Mouse (Mus musculus): ENCODE measurements at regions not wholly inside any gene's neighbourhood (a gene's known extent, or its start where the extent isn't known, plus 50 kb on each side); places are given as distances from the start of the nearest gene placed in this dataset.

DNA sequence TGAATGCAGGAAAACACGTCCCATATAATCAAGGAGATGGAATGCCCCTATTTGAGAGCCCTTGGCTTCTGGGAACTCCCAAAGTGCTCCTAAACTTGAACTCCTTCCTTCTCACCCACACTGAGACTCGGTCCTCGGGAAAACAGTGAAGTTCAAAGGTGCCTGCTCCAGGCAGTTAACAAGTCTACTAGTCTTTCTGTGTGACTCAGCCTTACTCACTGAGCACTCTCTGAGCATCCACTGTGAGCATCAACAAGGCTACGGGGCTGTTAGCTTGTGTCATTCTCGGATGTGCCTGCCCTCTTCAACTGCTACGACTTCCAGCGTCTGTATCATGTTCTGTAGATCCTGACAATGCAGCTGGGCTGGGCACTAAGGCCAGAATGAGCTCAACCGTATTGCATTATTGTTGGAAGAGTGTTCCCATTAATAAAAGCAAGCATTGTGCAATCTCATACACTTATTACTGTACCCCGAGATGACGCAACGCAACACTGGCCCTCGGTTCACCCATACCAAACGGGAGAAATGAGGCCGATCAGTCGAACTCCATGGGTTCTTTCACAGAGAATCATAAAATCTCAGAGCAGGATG is 96.1 kb upstream of the Egr2 start:
- no peak for DNase-seq (ENCODE audit: low spot score in 2 of 2)

DNA sequence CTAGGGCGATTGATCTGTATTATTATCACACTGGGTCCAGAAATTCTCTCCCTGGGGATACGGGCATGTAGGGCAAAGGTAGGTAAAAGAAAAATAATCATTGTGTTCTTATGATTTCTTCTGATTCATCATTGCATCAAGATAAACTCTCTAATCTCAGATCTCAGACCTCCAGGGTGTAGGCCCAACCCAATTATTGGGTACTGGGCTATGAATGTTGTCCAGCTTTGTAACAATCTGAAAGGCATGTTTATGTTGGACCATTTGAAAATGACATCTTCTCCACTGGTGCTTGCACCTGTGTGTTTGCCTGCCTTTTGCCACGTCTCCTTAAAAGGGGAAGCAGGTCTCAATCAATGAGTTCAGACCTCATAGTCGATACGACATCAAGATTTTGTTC is 95.4 kb upstream of the Egr2 start:
- no peak for DNase-seq (ENCODE audit: low spot score in 2 of 2)

DNA sequence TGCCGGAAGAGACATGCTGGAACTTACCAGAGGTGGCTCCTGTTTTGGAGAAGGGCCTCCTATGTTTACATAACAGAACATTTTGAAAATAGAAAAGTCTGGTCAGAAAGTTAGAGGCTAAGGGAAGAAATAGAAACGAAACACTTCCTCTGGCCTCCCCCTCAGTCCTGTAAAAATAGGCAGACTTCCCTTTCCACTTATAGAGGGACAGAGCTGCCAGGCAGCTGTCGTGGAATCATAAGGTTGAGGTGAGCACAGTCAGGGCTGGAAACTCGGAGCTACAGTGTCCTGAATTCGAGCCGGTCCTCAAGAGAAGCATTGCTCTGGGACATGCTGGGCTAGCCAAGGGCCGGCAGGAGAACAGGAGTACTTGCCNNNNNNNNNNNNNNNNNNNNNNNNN is 94.0 kb upstream of the Egr2 start:
- DNase-seq (ENCODE audit: low spot score in 2 of 2): no peak

DNA sequence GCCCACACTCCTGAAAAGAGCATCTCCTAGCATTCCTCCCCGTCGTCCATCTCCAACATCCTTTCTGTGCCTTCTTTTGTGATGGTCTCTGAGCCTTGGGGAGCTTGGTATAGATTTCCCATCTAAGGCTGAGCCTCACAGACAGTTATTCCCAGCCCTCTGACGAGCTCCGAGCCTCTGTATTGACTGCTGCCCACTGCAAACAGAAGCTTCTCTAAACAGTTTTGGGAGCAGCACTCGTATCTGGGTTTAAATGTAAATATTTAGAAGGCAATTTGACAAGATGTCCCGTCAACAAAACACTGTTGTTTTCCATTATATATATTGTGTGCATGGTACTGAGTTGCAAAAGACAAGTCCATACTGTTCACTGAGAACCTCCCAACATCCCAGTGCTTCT is 86.4 kb upstream of the Egr2 start:
- DNase-seq (ENCODE audit: low spot score in 2 of 2): no peak

GRCm38 (mm10) chr10:67454149-67454548 is 81.1 kb upstream of the Egr2 start:
- no peak for DNase-seq (ENCODE audit: low spot score in 2 of 2)

GRCm38 (mm10) chr10:67458447-67459272 is 76.6 kb upstream of the Egr2 start:
- DNase-seq (ENCODE audit: low spot score in 2 of 2): peak in 1 of 2 experiments; percentile 2

DNA sequence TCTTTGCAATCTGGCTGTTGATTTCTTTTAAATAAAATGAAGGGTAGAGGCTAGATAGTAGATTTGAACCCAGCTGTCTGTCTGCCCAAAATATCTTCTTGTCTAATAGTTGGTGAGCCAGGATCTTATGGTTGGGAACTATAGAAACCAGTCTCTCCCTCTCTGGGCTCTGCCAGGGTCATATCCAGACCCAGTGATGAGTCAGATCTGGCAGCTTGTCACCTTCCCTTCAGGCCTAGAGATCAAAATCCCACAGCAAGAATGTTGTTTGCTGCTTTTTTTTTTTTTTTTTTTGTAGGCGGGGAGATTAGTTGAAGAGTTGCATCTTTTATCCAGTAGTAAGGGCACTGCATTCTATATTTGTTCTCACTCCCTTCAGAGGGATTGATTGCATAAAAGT is 74.0 kb upstream of the Egr2 start:
- DNase-seq (ENCODE audit: low spot score in 2 of 2): no peak

DNA sequence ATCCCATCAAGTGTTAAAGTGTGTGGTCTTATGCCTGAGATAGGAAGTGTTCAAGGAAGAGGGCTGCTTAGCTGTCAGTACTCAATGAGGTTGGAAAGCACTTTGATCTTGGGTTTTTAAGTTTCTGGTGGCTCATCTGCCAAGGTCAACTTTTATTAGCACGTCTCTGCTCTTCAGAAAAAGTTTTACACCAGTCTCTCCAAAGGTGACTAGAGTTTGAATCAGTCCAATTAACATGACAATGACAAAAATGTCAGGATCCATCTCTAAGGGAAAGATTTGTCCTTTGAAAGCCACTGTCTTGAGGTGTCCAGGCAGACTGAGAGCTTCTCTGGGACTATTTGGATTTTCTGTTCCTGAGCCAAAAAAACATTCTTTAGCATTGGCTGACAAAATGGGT is 73.4 kb upstream of the Egr2 start:
- DNase-seq (ENCODE audit: low spot score in 2 of 2): no peak

DNA sequence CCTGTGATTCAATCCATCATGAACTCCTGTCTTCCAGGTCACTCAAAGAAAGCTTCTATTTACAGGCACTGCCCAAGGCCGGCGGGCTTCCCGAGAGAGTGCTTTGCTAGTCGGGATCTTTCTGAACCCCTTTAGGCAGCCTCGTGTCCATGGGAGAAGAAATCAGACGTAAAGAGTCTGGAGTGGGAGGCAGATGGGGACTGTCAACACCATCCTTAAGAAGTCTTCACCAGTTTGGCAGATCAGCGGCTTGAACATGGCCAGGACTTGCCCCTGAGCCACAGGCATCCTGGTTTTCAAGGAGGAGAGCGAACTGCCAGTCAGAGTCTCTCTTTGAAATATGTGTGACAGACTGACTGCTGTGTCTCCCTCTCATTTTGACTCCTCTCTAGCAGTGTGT is 66.6 kb upstream of the Egr2 start:
- no peak for DNase-seq (ENCODE audit: low spot score in 2 of 2)

DNA sequence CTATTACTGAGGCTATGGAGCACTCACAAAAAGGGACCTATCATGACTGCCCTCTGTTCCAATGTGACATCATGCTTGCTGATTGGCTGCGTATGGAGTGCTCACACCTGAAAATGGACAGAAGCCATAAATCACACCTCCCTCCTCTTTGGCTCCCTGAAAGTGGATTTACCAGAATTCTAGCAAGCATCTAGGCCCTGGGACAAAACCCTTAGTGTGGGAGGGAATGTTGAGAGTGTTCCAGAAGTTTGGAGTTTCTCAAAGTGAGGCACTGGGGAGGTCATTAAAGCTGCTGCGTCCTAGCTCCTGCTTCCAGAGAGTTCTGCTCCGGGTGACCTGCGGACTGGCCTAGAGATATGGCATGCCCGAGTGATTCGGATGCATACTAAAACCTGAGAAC is 62.3 kb upstream of the Egr2 start:
- no peak for DNase-seq (ENCODE audit: low spot score in 2 of 2)

- DNase-seq (ENCODE audit: low spot score in 2 of 2): no peak
These were observed 60.9 kb upstream of the Egr2 start for GRCm38 (mm10) chr10:67474336-67474735.

GRCm38 (mm10) chr10:67482268-67482667 is 53.0 kb upstream of the Egr2 start:
- DNase-seq (ENCODE audit: low spot score in 2 of 2): peak; percentile 78 to 86

GRCm38 (mm10) chr10:67483371-67483770 is 51.9 kb upstream of the Egr2 start:
- peak; percentile 22 to 45 for DNase-seq (ENCODE audit: low spot score in 2 of 2)

GRCm38 (mm10) chr10:67484091-67484745 is 51.1 kb upstream of the Egr2 start:
- DNase-seq (ENCODE audit: low spot score in 2 of 2): no peak

Data from layer of hippocampus, adult 18-20 months (tissue).